Mouse (Mus musculus) Patski (cell line): ENCODE results near the gene Rbms3. TPM values are rescaled to one million over a fixed set of nuclear protein-coding genes. Genes with fewer than 3 reads are reported as not detected.

Experiments
- ATAC-seq: fragments of 100-300 bp; one replicate; pipeline ENCODE4 v1.8.0; 2021
- CTCF ChIA-PET: fragments of 350-600 bp; sonication (Branson Sonifier 250); formaldehyde crosslinking; loops from one replicate; lab custom pipeline; 2022; ENCODE audit warnings: inconsistent platforms; lab: Charles Lee
- POLR2A ChIA-PET: fragments of 350-600 bp; sonication (Branson Sonifier 250); formaldehyde crosslinking; loops from one replicate; lab custom pipeline; 2022; ENCODE audit warnings: antibody characterized with exemption, inconsistent platforms; lab: Charles Lee
- DNase-seq: peaks from one replicate; pipeline ENCODE4 v3.0.0-alpha.2; 2011; ENCODE audit warnings: low read depth, low spot score
- H3K27me3 ChIP-seq: fragments of 371-371 bp; one replicate; pipeline ENCODE4 v1.5.1; 2021
- CTCF ChIP-seq: fragments of 100-300 bp; IDR thresholded peaks from one replicate; pipeline ENCODE4 v1.5.1; 2021
- in situ Hi-C: fragments of 300-500 bp; cut with MboI; formaldehyde crosslinking; loops from 3 replicates; pipeline ENCODE4 v1.11.1; 2018; ENCODE audit warnings: low pct_unique_long_range_greater_than_20kb, mixed read lengths
- polyA plus RNA-seq: library from polyadenylated mRNA; unstranded; gene quantifications from one replicate; pipeline ENCODE4 v1.2.3, GENCODE M21; 2021

Gene Rbms3
- polyA plus RNA-seq, 1 experiment from 2014 or later, result 8.1 TPM

- POLR2A ChIA-PET, result no interaction called here
- DNase-seq (no peak), ATAC-seq (no peak)
- CTCF ChIA-PET, result no interaction called here
- in situ Hi-C loops, result no loop called here
- no peak for TF ChIP-seq CTCF
- H3K27me3 ChIP-seq, result no peaks in the 10 kb centered on the region
Measured at GRCm38 (mm10) chr9:117330681-117331080, 299.0 kb downstream of the Rbms3 start.

GRCm38 (mm10) chr9:117319271-117319670 lies 310.4 kb downstream of the Rbms3 start:
- in situ Hi-C loops, result no loop called here

GRCm38 (mm10) chr9:117318461-117318860 lies 311.3 kb downstream of the Rbms3 start:
- ATAC-seq (no peak), DNase-seq (no peak)
- CTCF ChIA-PET, result no interaction called here
- POLR2A ChIA-PET, result no interaction called here
- in situ Hi-C loops, result no loop called here
- no peak for TF ChIP-seq CTCF
- H3K27me3 ChIP-seq, result no peaks in the 10 kb centered on the region

More at GRCm38 (mm10) chr9:117319271-117319670, 310.4 kb downstream of the Rbms3 start:
- no peaks in the 10 kb centered on the region for H3K27me3 ChIP-seq
- ATAC-seq (no peak), DNase-seq (no peak)
- CTCF ChIA-PET, result interaction anchor here (1.0 to 1.2 kb wide), 2 partner anchors 18 to 39 kb away, joined by 3 to 4 read pairs; no protein-coding TSS in a partner anchor
- POLR2A ChIA-PET, result no interaction called here
- TF ChIP-seq CTCF, result no peak

GRCm38 (mm10) chr9:117317251-117317650 lies 312.5 kb downstream of the Rbms3 start:
- ATAC-seq, result no peak
- DNase-seq, result no peak
- TF ChIP-seq CTCF, result no peak
- CTCF ChIA-PET, result no interaction called here
- H3K27me3 ChIP-seq, result no peaks in the 10 kb centered on the region
- POLR2A ChIA-PET, result no interaction called here
- in situ Hi-C loops, result no loop called here

- TF ChIP-seq CTCF, result no peak
- ATAC-seq (no peak), DNase-seq (no peak)
- CTCF ChIA-PET, result no interaction called here
- H3K27me3 ChIP-seq, result no peaks in the 10 kb centered on the region
- in situ Hi-C loops, result no loop called here
- POLR2A ChIA-PET, result interaction anchor here (0.7 kb wide), 1 partner anchor 41 kb away, joined by 3 read pairs; no protein-coding TSS in a partner anchor
Measured at GRCm38 (mm10) chr9:117313642-117314041, 316.1 kb downstream of the Rbms3 start.

DNA sequence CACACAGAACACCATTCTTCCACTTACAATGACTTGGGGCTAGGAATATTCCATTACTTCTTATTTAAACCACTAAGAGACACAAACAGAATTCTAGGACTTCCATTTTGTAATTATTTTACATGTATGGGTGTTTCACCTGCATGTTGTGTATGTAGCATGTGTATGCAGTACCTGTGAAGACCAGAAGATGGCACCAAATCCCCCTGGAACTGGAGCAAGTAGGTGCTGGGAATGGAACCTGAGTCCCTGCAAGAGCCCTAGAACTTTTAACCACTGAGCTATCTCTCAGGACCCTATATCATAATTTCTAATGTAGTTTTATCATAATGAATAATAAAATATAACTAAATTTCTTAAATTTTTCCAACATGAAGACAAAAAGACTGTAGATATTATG lies 319.9 kb downstream of the Rbms3 start:
- POLR2A ChIA-PET, result no interaction called here
- in situ Hi-C loops, result no loop called here
- TF ChIP-seq CTCF, result peak; percentile 49
- DNase-seq, result no peak
- CTCF ChIA-PET, result no interaction called here
- H3K27me3 ChIP-seq, result no peaks in the 10 kb centered on the region
- ATAC-seq, result no peak

- DNase-seq (no peak), ATAC-seq (no peak)
- CTCF ChIA-PET, result no interaction called here
- TF ChIP-seq CTCF, result no peak
- in situ Hi-C loops, result no loop called here
- POLR2A ChIA-PET, result no interaction called here
- H3K27me3 ChIP-seq, result no peaks in the 10 kb centered on the region
Measured at GRCm38 (mm10) chr9:117298991-117299390, 330.7 kb downstream of the Rbms3 start.

GRCm38 (mm10) chr9:117297662-117298531 lies 331.8 kb downstream of the Rbms3 start:
- no peaks in the 10 kb centered on the region for H3K27me3 ChIP-seq
- no peak for TF ChIP-seq CTCF
- ATAC-seq (no peak), DNase-seq (no peak)
- ChIA-PET CTCF (no interaction called here), POLR2A (no interaction called here)
- in situ Hi-C loops, result no loop called here

DNA sequence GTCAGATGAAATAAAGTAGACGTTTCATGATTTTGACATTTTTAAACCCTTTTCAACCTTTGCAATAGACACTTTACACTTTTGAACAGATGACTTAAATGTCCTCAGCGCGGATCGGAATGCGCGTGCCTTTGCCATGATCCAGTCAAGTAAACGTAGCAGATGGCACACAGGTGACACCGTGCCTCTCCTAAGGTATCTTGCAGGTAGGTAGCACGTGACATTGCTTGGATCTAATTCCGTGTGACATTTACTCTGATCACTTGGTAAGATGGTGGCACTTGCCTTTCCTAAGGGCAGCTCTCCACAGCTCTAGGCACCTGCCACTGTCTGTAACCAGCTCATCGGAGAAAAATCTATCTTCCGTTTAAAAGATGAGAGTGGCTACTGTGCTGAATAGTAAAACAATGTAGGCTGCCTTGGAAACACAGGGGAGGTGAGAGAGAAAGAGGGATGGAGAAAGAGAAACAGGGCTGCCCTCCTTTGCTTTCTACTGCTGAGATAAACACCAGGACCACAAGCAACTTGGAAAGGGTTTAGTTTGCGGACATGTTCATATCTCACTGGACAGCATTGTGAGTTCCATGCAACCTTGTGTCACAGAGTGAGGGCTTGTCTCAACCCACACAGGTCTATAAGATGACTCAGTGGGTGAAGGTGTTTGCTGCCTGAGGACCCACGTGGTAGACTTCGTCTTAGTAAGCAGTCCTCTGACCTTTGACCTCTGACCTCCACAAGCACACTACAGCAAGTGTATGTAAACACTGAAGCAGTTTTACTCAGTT lies 338.5 kb downstream of the Rbms3 start:
- in situ Hi-C loops, result no loop called here
- H3K27me3 ChIP-seq, result peaks cover 3% of the 10 kb centered on the region
- CTCF ChIA-PET, result no interaction called here
- ATAC-seq (no peak), DNase-seq (no peak)
- POLR2A ChIA-PET, result no interaction called here
- TF ChIP-seq CTCF, result no peak

DNA sequence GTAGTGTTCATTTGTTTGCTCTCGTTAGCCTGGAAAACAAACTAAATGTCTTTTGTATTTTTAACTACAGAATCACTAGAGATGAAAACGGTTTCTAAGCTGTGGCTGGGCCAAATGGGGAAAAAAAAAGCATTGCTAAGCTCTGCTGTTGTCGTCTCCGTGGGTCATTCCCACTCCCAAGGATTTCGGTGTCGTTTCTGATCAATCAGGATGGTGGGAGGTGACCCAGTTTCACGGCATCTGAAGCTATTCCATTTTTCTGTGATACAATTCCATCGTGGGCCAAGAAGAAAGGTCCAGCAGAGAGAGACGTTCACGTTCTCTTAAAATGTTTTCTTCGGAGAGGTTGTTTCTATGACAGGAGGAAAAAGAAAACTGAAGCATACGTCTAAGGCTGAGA lies 354.9 kb downstream of the Rbms3 start:
- in situ Hi-C loops, result no loop called here
- ChIA-PET CTCF (no interaction called here), POLR2A (no interaction called here)
- no peak for DNase-seq
- H3K27me3 ChIP-seq, result no peaks in the 10 kb centered on the region
- TF ChIP-seq CTCF, result no peak
- no peak for ATAC-seq

DNA sequence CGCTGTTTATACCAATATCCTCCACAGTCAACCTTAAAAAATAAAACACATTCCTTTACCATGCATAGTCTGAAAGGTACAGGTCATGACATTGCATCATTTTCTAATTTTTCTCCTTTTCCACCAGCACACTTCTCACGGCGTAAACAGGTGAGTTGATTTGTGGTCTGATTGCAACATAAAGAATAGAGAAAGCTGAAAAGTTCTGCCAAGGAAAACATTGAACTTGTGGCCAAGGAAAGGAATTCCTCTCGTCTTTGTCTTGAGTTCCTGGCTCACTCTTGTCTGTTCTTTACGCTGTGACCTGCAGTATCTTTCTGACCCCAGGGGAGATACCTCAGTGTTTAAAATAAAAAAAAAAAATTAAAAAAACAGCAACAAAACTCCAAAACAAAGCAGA lies 370.1 kb downstream of the Rbms3 start:
- in situ Hi-C loops, result no loop called here
- ATAC-seq, result no peak
- CTCF ChIA-PET, result no interaction called here
- POLR2A ChIA-PET, result no interaction called here
- H3K27me3 ChIP-seq, result no peaks in the 10 kb centered on the region
- TF ChIP-seq CTCF, result no peak
- DNase-seq, result no peak
